Mouse (Mus musculus): ENCODE results near the gene Cebpz.

GRCm38 (mm10) chr17:78968500-78968899, 31.6 kb upstream of the Cebpz start:
- TF ChIP-seq CTCF (conservative IDR thresholded peaks at IDR 0.05; ENCODE audit: insufficient read depth, insufficient read length, low read depth, low read length): no peak
- no peak for TF ChIP-seq POLR2A (IDR thresholded peaks at IDR 0.05; ENCODE audit: low read depth, low read length)

Measured in kidney, adult 2 months (tissue).